Mouse (Mus musculus): ENCODE measurements around the gene Hs6st1. TPM values are rescaled to one million over a fixed set of nuclear protein-coding genes. Genes with fewer than 3 reads are reported as not detected.

Gene Hs6st1
- total RNA-seq (2014; rRNA removed; ENCODE audit: low replicate concordance) = 31.5 and 39.8 TPM in 2 replicates
- polyA plus RNA-seq (2015; fragmentation: Nextera tagmentation; extraction: Ambion mirVana) = 2.7 and 3.2 TPM in 2 replicates

DNA sequence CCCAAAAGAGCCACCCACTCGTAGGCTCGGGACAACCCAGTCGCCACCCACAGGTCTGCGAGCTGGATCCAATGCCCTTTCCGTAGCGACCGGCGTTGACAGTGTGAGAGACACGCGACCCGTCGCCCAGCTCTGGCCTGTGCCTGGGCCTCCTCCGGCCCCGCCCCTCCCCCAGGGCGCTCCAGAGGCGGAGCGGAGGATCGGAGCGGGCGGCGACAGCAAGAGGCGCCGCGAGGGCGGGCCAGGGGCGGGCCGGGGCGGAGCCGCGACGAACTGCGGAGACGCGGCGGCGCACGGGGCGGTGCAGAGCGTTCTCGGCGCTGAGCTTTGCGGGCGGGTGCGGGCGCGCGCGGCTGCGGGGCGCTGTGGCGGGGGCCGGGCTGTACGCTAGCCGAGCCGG lies at the start of gene Hs6st1:
TSS of gene Hs6st1 (plus strand) at position 325 of the 400 bp plus-strand sequence.
- Histone ChIP-seq H3K4me1 (ENCODE audit: control insufficient read depth, insufficient read depth) (peaks cover 48% of the 10 kb centered on the region), H3K4me3 (ENCODE audit: low read depth, low read length) (peak within 1 kb of the TSS; percentile 88), H3K27ac (ENCODE audit: low read depth) (peak within 1 kb of the TSS; percentile 78), H3K9me3 (replicated peaks; ENCODE audit: control insufficient read depth, low read length) (no peaks in the 10 kb centered on the region), H3K27me3 (ENCODE audit: control insufficient read depth, insufficient read depth, low read length) (no peaks in the 10 kb centered on the region), H3K4me2 (ENCODE audit: low read depth, low read length) (peak within 1 kb of the TSS; percentile 98), H3K36me3 (replicated peaks; ENCODE audit: control insufficient read depth, insufficient read depth, low read length) (no peaks in the 10 kb centered on the region), H3K9ac (replicated peaks; ENCODE audit: low read depth, low read length) (peak within 1 kb of the TSS; percentile 84)
- peak; percentile 93 for DNase-seq (ENCODE audit: low spot score)
- WGBS = under 1% methylated on average over 34 of the region's 55 CpGs
- TF ChIP-seq EP300 (IDR thresholded peaks at IDR 0.05; ENCODE audit: low read depth) = no peak
- TF ChIP-seq CTCF (IDR thresholded peaks at IDR 0.05; ENCODE audit: low read depth) = no peak
- ATAC-seq (ENCODE audit: insufficient read depth, low read depth) = peak; percentile 93

DNA sequence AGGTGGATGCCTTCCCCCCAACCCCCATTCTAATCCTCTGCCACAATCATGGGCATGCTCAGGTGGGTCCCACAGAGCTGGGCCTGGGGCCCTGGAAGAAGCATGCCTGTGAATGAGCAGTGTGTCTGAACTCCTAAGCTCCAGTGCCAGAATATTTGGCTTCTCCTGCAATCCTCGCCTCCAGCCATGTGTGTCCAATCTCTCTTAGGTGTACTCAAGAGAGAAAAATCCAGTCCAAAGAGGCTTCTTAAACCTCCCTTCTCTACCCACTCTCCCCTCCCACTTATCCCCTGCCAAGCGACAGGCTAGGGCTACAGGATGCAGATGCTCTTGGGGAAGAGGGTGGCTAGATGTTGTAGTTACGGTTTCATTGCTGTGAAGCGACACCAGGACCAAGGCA lies 49.6 kb upstream of the Hs6st1 start:
- no peak overlapping the region for H3K4me3 ChIP-seq (ENCODE audit: low read depth, low read length)
- no peaks in the 10 kb centered on the region for H3K36me3 ChIP-seq (replicated peaks; ENCODE audit: control insufficient read depth, insufficient read depth, low read length)
- H3K4me1 ChIP-seq (ENCODE audit: control insufficient read depth, insufficient read depth) = peaks cover 18% of the 10 kb centered on the region; the same call in 1 of the 2 replicates
- no peak for DNase-seq (ENCODE audit: low spot score)
- H3K27me3 ChIP-seq (ENCODE audit: control insufficient read depth, insufficient read depth, low read length) = no peaks in the 10 kb centered on the region
- no peak overlapping the region for H3K4me2 ChIP-seq (ENCODE audit: low read depth, low read length)
- H3K9me3 ChIP-seq (replicated peaks; ENCODE audit: control insufficient read depth, low read length) = 0 out of 2 replicates have a peak, but pooled peaks cover 3% of the 10 kb centered on the region
- no peak overlapping the region for H3K9ac ChIP-seq (replicated peaks; ENCODE audit: low read depth, low read length)
- WGBS = 90% methylated on average over 4 of the region's 4 CpGs
- no peak for ATAC-seq (ENCODE audit: insufficient read depth, low read depth)
- no peak for TF ChIP-seq EP300 (IDR thresholded peaks at IDR 0.05; ENCODE audit: low read depth)
- TF ChIP-seq CTCF (IDR thresholded peaks at IDR 0.05; ENCODE audit: low read depth) = no peak
- H3K27ac ChIP-seq (ENCODE audit: low read depth) = no peak overlapping the region

DNA sequence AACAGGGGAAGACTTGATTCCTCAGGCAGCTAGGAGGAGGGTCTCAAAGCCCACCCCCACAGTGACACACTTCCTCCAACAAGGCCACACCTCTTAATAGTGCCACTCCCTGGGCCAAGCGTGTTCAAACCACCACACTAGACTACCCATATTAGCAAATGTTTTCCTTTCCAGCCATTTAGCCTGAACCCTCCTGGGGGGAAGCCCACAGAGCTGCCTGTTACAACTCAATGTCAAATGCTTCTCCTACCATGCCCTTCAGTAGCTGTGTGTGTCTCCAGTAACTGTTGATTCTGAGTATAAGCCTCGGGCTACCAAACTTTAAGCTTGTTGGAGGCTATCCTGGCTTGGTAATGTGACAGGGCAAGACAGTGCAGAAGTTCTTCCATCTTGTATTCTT lies 49.0 kb upstream of the Hs6st1 start:
- no peak for TF ChIP-seq EP300 (IDR thresholded peaks at IDR 0.05; ENCODE audit: low read depth)
- no peak for TF ChIP-seq CTCF (IDR thresholded peaks at IDR 0.05; ENCODE audit: low read depth)
- no peak overlapping the region for H3K4me3 ChIP-seq (ENCODE audit: low read depth, low read length)
- no peaks in the 10 kb centered on the region for H3K27me3 ChIP-seq (ENCODE audit: control insufficient read depth, insufficient read depth, low read length)
- no peak for DNase-seq (ENCODE audit: low spot score)
- peaks cover 18% of the 10 kb centered on the region; the same call in 1 of the 2 replicates for H3K4me1 ChIP-seq (ENCODE audit: control insufficient read depth, insufficient read depth)
- no peak overlapping the region for H3K27ac ChIP-seq (ENCODE audit: low read depth)
- ATAC-seq (ENCODE audit: insufficient read depth, low read depth) = no peak
- H3K36me3 ChIP-seq (replicated peaks; ENCODE audit: control insufficient read depth, insufficient read depth, low read length) = no peaks in the 10 kb centered on the region
- H3K9ac ChIP-seq (replicated peaks; ENCODE audit: low read depth, low read length) = no peak overlapping the region
- H3K9me3 ChIP-seq (replicated peaks; ENCODE audit: control insufficient read depth, low read length) = 0 out of 2 replicates have a peak, but pooled peaks cover 3% of the 10 kb centered on the region
- no peak overlapping the region for H3K4me2 ChIP-seq (ENCODE audit: low read depth, low read length)
- WGBS = 95% methylated on average over 2 of the region's 2 CpGs

DNA sequence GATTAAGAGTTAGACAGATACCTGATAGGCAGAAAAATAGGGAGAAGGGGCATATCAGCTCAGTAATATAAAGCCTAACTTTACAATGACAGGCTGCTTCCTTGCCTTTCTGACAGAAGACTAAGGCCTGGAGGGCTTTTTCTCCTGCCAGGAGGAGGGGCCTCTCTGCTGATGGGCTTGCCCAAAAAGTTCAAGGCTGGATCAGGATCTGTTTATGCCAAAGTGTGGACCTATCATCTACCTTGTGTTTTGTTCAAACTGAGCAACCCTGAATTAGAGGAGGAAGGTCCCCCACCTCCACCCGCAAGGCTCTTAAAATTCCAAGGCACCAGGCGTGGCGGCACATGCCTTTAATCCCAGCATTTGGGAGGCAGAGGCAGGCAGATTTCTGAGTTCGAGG lies 47.9 kb upstream of the Hs6st1 start:
- 90% methylated on average over 4 of the region's 4 CpGs for WGBS

DNA sequence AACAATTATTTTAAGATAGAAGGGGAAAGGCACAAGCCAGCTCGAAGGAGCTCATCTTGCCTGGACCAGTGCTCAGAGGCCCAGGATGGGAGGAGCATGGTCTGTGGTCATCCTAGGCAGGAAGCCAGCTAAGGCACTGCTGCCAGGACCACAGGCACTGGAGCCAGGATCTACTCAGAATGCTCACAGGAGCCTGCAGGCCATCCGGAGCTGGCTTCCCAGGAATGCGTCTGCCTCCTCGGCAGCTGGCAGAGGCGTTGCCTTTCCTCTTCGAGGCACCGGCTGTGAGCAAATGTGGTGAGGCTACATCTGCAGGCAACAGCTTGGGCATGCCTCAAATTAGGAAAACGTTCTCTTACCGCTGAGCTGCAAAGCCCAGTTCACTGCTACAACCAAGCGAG lies 37.8 kb upstream of the Hs6st1 start:
- WGBS = 17% methylated on average over 10 of the region's 10 CpGs
- no peaks in the 10 kb centered on the region for H3K9me3 ChIP-seq (replicated peaks; ENCODE audit: control insufficient read depth, low read length)
- H3K4me3 ChIP-seq (ENCODE audit: low read depth, low read length) = no peak overlapping the region
- TF ChIP-seq CTCF (IDR thresholded peaks at IDR 0.05; ENCODE audit: low read depth) (no peak), EP300 (IDR thresholded peaks at IDR 0.05; ENCODE audit: low read depth) (no peak)
- peak; percentile 63 for DNase-seq (ENCODE audit: low spot score)
- peak; percentile 95 for ATAC-seq (ENCODE audit: insufficient read depth, low read depth)
- H3K4me2 ChIP-seq (ENCODE audit: low read depth, low read length) = peak overlapping the region; percentile 28; the same call in 1 of the 2 replicates
- peak overlapping the region; percentile 28; the same call in 1 of the 2 replicates for H3K27ac ChIP-seq (ENCODE audit: low read depth)
- 0 out of 2 replicates have a peak, but pooled peaks cover 11% of the 10 kb centered on the region for H3K4me1 ChIP-seq (ENCODE audit: control insufficient read depth, insufficient read depth)
- H3K27me3 ChIP-seq (ENCODE audit: control insufficient read depth, insufficient read depth, low read length) = no peaks in the 10 kb centered on the region
- H3K9ac ChIP-seq (replicated peaks; ENCODE audit: low read depth, low read length) = no peak overlapping the region
- no peaks in the 10 kb centered on the region for H3K36me3 ChIP-seq (replicated peaks; ENCODE audit: control insufficient read depth, insufficient read depth, low read length)

More for the DNA sequence above, 47.9 kb upstream of the Hs6st1 start:
- no peaks in the 10 kb centered on the region for H3K36me3 ChIP-seq (replicated peaks; ENCODE audit: control insufficient read depth, insufficient read depth, low read length)
- no peaks in the 10 kb centered on the region for H3K27me3 ChIP-seq (ENCODE audit: control insufficient read depth, insufficient read depth, low read length)
- H3K4me3 ChIP-seq (ENCODE audit: low read depth, low read length) = no peak overlapping the region
- no peak overlapping the region for H3K9ac ChIP-seq (replicated peaks; ENCODE audit: low read depth, low read length)
- no peak overlapping the region for H3K27ac ChIP-seq (ENCODE audit: low read depth)
- TF ChIP-seq EP300 (IDR thresholded peaks at IDR 0.05; ENCODE audit: low read depth) = no peak
- peaks cover 17% of the 10 kb centered on the region; the same call in 1 of the 2 replicates for H3K4me1 ChIP-seq (ENCODE audit: control insufficient read depth, insufficient read depth)
- DNase-seq (ENCODE audit: low spot score) (no peak), ATAC-seq (ENCODE audit: insufficient read depth, low read depth) (no peak)
- H3K4me2 ChIP-seq (ENCODE audit: low read depth, low read length) = no peak overlapping the region
- 0 out of 2 replicates have a peak, but pooled peaks cover 3% of the 10 kb centered on the region for H3K9me3 ChIP-seq (replicated peaks; ENCODE audit: control insufficient read depth, low read length)

DNA sequence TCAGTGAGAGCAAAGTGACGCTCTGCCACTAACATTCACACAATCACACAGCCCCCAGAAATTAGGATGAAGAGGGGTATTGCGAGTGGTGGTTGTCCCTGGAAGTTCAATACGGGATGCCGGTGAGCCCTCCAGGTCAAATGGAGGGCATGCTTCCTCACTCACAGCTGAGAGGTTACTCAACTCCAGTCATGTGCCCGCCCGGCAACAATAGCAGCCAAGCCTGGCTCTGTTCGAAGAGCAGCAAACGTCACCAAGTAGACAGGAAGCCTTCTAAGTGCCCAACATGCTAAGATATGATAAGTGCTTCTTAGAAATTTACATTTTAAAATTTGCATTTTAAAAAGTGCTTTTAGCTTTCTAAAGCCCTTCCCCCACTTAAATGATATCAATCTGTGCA lies 29.4 kb upstream of the Hs6st1 start:
- TF ChIP-seq CTCF (IDR thresholded peaks at IDR 0.05; ENCODE audit: low read depth) = no peak
- TF ChIP-seq EP300 (IDR thresholded peaks at IDR 0.05; ENCODE audit: low read depth) = no peak
- Histone ChIP-seq H3K4me3 (ENCODE audit: low read depth, low read length) (no peak overlapping the region), H3K9me3 (replicated peaks; ENCODE audit: control insufficient read depth, low read length) (peaks cover 3% of the 10 kb centered on the region; the same call in 1 of the 2 replicates), H3K27ac (ENCODE audit: low read depth) (no peak overlapping the region), H3K27me3 (ENCODE audit: control insufficient read depth, insufficient read depth, low read length) (no peaks in the 10 kb centered on the region), H3K4me2 (ENCODE audit: low read depth, low read length) (no peak overlapping the region), H3K4me1 (ENCODE audit: control insufficient read depth, insufficient read depth) (no peaks in the 10 kb centered on the region), H3K36me3 (replicated peaks; ENCODE audit: control insufficient read depth, insufficient read depth, low read length) (no peaks in the 10 kb centered on the region), H3K9ac (replicated peaks; ENCODE audit: low read depth, low read length) (no peak overlapping the region)
- 54% methylated on average over 8 of the region's 8 CpGs for WGBS
- DNase-seq (ENCODE audit: low spot score) (no peak), ATAC-seq (ENCODE audit: insufficient read depth, low read depth) (no peak)

Measured in heart, postnatal 0 days (tissue).